Mouse (Mus musculus) liver, postnatal 0 days (tissue): ENCODE measurements around the gene Soga3.

Experiments
- CTCF ChIP-seq: sonication (generic); IDR thresholded peaks from 2 replicates; pipeline ENCODE4 v1.5.1; 2016; ENCODE audit warnings: antibody characterized with exemption, low read depth
- EP300 ChIP-seq: IDR thresholded peaks from 2 replicates; pipeline ENCODE4 v1.6.1; 2016; ENCODE audit warnings: antibody characterized with exemption, low read depth, mild to moderate bottlenecking

GRCm38 (mm10) chr10:29213534-29214100 lies 70.0 kb downstream of the Soga3 start:
- no peak for TF ChIP-seq CTCF
- no peak for TF ChIP-seq EP300
